Mouse (Mus musculus): ENCODE measurements around the gene Naa10. TPM values are rescaled to one million over a fixed set of nuclear protein-coding genes. Genes with fewer than 3 reads are reported as not detected.

The Naa10 gene
- polyA plus RNA-seq, 1 experiment from 2014 or later = 131 TPM

GRCm38 (mm10) chrX:73949341-73949740, 27.6 kb upstream of the Naa10 start:
- H3K27me3 ChIP-seq = no peaks in the 10 kb centered on the region
- H3K4me2 ChIP-seq = no peak overlapping the region
- no peak for ATAC-seq (ENCODE audit: low read depth)
- H3K4me3 ChIP-seq (replicated peaks) = no peak overlapping the region
- WGBS (ENCODE audit: insufficient replicate concordance) = 84% methylated on average over 10 of the region's 10 CpGs
- no peak overlapping the region for H3K9ac ChIP-seq
- peaks cover 100% of the 10 kb centered on the region for H3K36me3 ChIP-seq
- H3K9me3 ChIP-seq (replicated peaks) = no peaks in the 10 kb centered on the region
- H3K27ac ChIP-seq = no peak overlapping the region
- H3K4me1 ChIP-seq (replicated peaks) = no peaks in the 10 kb centered on the region
- no peak for DNase-seq

GRCm38 (mm10) chrX:73948647-73949046, 26.9 kb upstream of the Naa10 start:
- Histone ChIP-seq H3K9me3 (replicated peaks) (no peaks in the 10 kb centered on the region), H3K4me1 (replicated peaks) (no peaks in the 10 kb centered on the region), H3K4me2 (no peak overlapping the region), H3K27me3 (no peaks in the 10 kb centered on the region), H3K27ac (no peak overlapping the region), H3K9ac (no peak overlapping the region), H3K4me3 (replicated peaks) (no peak overlapping the region), H3K36me3 (peaks cover 100% of the 10 kb centered on the region)
- ATAC-seq (ENCODE audit: low read depth) = peak; percentile 41
- peak; percentile 28 for DNase-seq
- 30% methylated on average over 4 of the region's 4 CpGs for WGBS (ENCODE audit: insufficient replicate concordance)

GRCm38 (mm10) chrX:73946896-73947295, 25.2 kb upstream of the Naa10 start:
- Histone ChIP-seq H3K27me3 (no peaks in the 10 kb centered on the region), H3K4me2 (no peak overlapping the region), H3K36me3 (peaks cover 100% of the 10 kb centered on the region), H3K4me3 (replicated peaks) (no peak overlapping the region), H3K27ac (no peak overlapping the region), H3K4me1 (replicated peaks) (no peaks in the 10 kb centered on the region), H3K9me3 (replicated peaks) (no peaks in the 10 kb centered on the region), H3K9ac (no peak overlapping the region)
- no peak for DNase-seq
- ATAC-seq (ENCODE audit: low read depth) = peak; percentile 24; the same call in 1 of the 2 replicates
- 67% methylated on average over 6 of the region's 6 CpGs for WGBS (ENCODE audit: insufficient replicate concordance)

GRCm38 (mm10) chrX:73942294-73942693, 20.6 kb upstream of the Naa10 start:
- Histone ChIP-seq H3K27me3 (no peaks in the 10 kb centered on the region), H3K27ac (no peak overlapping the region), H3K36me3 (peaks cover 61% of the 10 kb centered on the region), H3K4me2 (no peak overlapping the region), H3K4me3 (replicated peaks) (no peak overlapping the region), H3K4me1 (replicated peaks) (no peaks in the 10 kb centered on the region), H3K9ac (no peak overlapping the region), H3K9me3 (replicated peaks) (no peaks in the 10 kb centered on the region)
- WGBS (ENCODE audit: insufficient replicate concordance) = 69% methylated on average over 2 of the region's 2 CpGs
- no peak for ATAC-seq (ENCODE audit: low read depth)
- no peak for DNase-seq

GRCm38 (mm10) chrX:73941860-73942259, 20.1 kb upstream of the Naa10 start:
- Histone ChIP-seq H3K27ac (no peak overlapping the region), H3K9me3 (replicated peaks) (no peaks in the 10 kb centered on the region), H3K4me3 (replicated peaks) (no peak overlapping the region), H3K36me3 (peaks cover 57% of the 10 kb centered on the region), H3K4me1 (replicated peaks) (no peaks in the 10 kb centered on the region), H3K27me3 (no peaks in the 10 kb centered on the region), H3K4me2 (no peak overlapping the region), H3K9ac (no peak overlapping the region)
- WGBS (ENCODE audit: insufficient replicate concordance) = 44% methylated on average over 2 of the region's 2 CpGs
- ATAC-seq (ENCODE audit: low read depth) = no peak
- no peak for DNase-seq

GRCm38 (mm10) chrX:73931871-73932270, 10.1 kb upstream of the Naa10 start:
- WGBS (ENCODE audit: insufficient replicate concordance) = 48% methylated on average over 2 of the region's 2 CpGs
- Histone ChIP-seq H3K27ac (no peak overlapping the region), H3K4me2 (no peak overlapping the region), H3K9ac (no peak overlapping the region), H3K9me3 (replicated peaks) (no peaks in the 10 kb centered on the region), H3K36me3 (no peaks in the 10 kb centered on the region), H3K27me3 (no peaks in the 10 kb centered on the region), H3K4me1 (replicated peaks) (peaks cover 27% of the 10 kb centered on the region), H3K4me3 (replicated peaks) (no peak overlapping the region)
- ATAC-seq (ENCODE audit: low read depth) (no peak), DNase-seq (no peak)

GRCm38 (mm10) chrX:73930402-73931062, 8.8 kb upstream of the Naa10 start, which contains the start of gene Renbp:
TSS of gene Renbp (minus strand) at chrX:73930850.
- DNase-seq (peak; percentile 71), ATAC-seq (ENCODE audit: low read depth) (peak; percentile 92)
- Histone ChIP-seq H3K4me3 (replicated peaks) (peak within 1 kb of the TSS; percentile 42), H3K27me3 (no peaks in the 10 kb centered on the region), H3K9me3 (replicated peaks) (no peaks in the 10 kb centered on the region), H3K4me1 (replicated peaks) (peaks cover 27% of the 10 kb centered on the region), H3K9ac (peak within 1 kb of the TSS; percentile 39), H3K27ac (no peak within 1 kb of the TSS), H3K36me3 (no peaks in the 10 kb centered on the region), H3K4me2 (peak within 1 kb of the TSS; percentile 53)
- WGBS (ENCODE audit: insufficient replicate concordance) = 27% methylated on average over 17 of the region's 17 CpGs

- 63% methylated on average over 8 of the region's 8 CpGs for WGBS (ENCODE audit: insufficient replicate concordance)
- ATAC-seq (ENCODE audit: low read depth) = no peak
- Histone ChIP-seq H3K4me2 (peak overlapping the region; percentile 80), H3K9ac (peak overlapping the region; percentile 79), H3K4me3 (replicated peaks) (peak overlapping the region; percentile 70), H3K27ac (peak overlapping the region; percentile 78; the same call in 1 of the 2 replicates), H3K4me1 (replicated peaks) (peaks cover 13% of the 10 kb centered on the region; the same call in 1 of the 2 replicates), H3K27me3 (no peaks in the 10 kb centered on the region), H3K9me3 (replicated peaks) (no peaks in the 10 kb centered on the region), H3K36me3 (peaks cover 24% of the 10 kb centered on the region)
- DNase-seq = no peak
Measured at GRCm38 (mm10) chrX:73922550-73922882, 772 bp upstream of the Naa10 start.

- H3K9me3 ChIP-seq (replicated peaks) = no peaks in the 10 kb centered on the region
- peaks cover 13% of the 10 kb centered on the region; the same call in 1 of the 2 replicates for H3K4me1 ChIP-seq (replicated peaks)
- peak; percentile 4; the same call in 1 of the 2 replicates for ATAC-seq (ENCODE audit: low read depth)
- 16% methylated on average over 34 of the region's 34 CpGs for WGBS (ENCODE audit: insufficient replicate concordance)
- H3K4me2 ChIP-seq = peak overlapping the region; percentile 80
- DNase-seq = no peak
- H3K36me3 ChIP-seq = peaks cover 32% of the 10 kb centered on the region
- no peaks in the 10 kb centered on the region for H3K27me3 ChIP-seq
- peak overlapping the region; percentile 73 for H3K27ac ChIP-seq
- peak overlapping the region; percentile 79 for H3K9ac ChIP-seq
- H3K4me3 ChIP-seq (replicated peaks) = peak overlapping the region; percentile 70
Measured at GRCm38 (mm10) chrX:73921285-73921822, 390 bp downstream of the Naa10 start.

GRCm38 (mm10) chrX:73918631-73919030, 3.1 kb downstream of the Naa10 start:
- Histone ChIP-seq H3K9ac (no peak overlapping the region), H3K27me3 (no peaks in the 10 kb centered on the region), H3K9me3 (replicated peaks) (no peaks in the 10 kb centered on the region), H3K4me2 (no peak overlapping the region), H3K4me1 (replicated peaks) (peaks cover 32% of the 10 kb centered on the region), H3K36me3 (peaks cover 32% of the 10 kb centered on the region), H3K4me3 (replicated peaks) (no peak overlapping the region), H3K27ac (no peak overlapping the region; the same call in 1 of the 2 replicates)
- WGBS (ENCODE audit: insufficient replicate concordance) = 74% methylated on average over 5 of the region's 5 CpGs
- ATAC-seq (ENCODE audit: low read depth) (no peak), DNase-seq (no peak)

- ATAC-seq (ENCODE audit: low read depth) (no peak), DNase-seq (no peak)
- Histone ChIP-seq H3K9me3 (replicated peaks) (no peaks in the 10 kb centered on the region), H3K9ac (no peak overlapping the region), H3K4me2 (no peak overlapping the region), H3K4me3 (replicated peaks) (no peak overlapping the region), H3K36me3 (peaks cover 32% of the 10 kb centered on the region), H3K4me1 (replicated peaks) (peaks cover 32% of the 10 kb centered on the region), H3K27ac (no peak overlapping the region), H3K27me3 (no peaks in the 10 kb centered on the region)
- 75% methylated on average over 8 of the region's 8 CpGs for WGBS (ENCODE audit: insufficient replicate concordance)
Measured at GRCm38 (mm10) chrX:73916945-73917344, 4.8 kb downstream of the Naa10 start.

Data from liver, embryonic 13.5 days (tissue).